Mouse (Mus musculus) E14TG2a.4 (cell line): ENCODE results near the gene Ly6g6d.

ENCODE experiments used
- CTCF ChIP-seq: conservative IDR thresholded peaks from 2 replicates; pipeline ENCODE4 v1.5.1; 2014; ENCODE audit warnings: low read length
- NANOG ChIP-seq: IDR thresholded peaks from 2 replicates; pipeline ENCODE4 v1.6.1; 2014; ENCODE audit warnings: borderline replicate concordance, low read length, mixed read lengths

DNA sequence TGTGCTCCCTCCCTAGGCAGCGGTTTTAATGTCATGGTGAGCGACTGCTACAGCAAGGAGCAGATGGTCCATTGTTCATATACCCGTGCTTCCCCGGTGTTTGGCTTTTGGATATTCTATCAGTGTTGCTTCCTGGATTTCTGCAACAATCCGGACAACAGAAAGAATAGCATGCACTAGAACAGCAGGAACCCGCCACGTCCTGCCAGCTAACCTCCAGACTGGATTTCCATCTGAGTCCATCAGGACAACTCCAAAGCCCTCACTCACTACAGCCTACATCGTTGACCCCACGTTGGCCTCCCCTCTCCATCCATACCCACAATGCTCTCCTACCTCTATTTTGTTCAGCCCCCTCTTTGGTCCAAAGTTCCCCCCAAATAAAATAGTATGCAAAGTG lies 33.9 kb upstream of the Ly6g6d start:
- TF ChIP-seq CTCF (no peak), NANOG (no peak)
